Mouse (Mus musculus) ES-Bruce4 (cell line): Measurements from ENCODE around the gene Anp32a. TPM values are rescaled to one million over a fixed set of nuclear protein-coding genes. Genes with fewer than 3 reads are reported as not detected.

Experiments used
- H3K27ac ChIP-seq: 2 replicates; pipeline ENCODE4 v1.5.1; 2012; ENCODE audit warnings: low read length, inconsistent platforms; ENCODE audit not compliant: insufficient read depth
- H3K27me3 ChIP-seq: 2 replicates; pipeline ENCODE4 v1.6.1; 2012; ENCODE audit warnings: mild to moderate bottlenecking, low read length, inconsistent platforms; ENCODE audit not compliant: control insufficient read depth, poor library complexity, insufficient read depth, severe bottlenecking
- H3K36me3 ChIP-seq: 2 replicates; pipeline ENCODE4 v1.6.1; 2012; ENCODE audit warnings: inconsistent platforms, mild to moderate bottlenecking, low read length, moderate library complexity; ENCODE audit not compliant: control insufficient read depth, poor library complexity, insufficient read depth, severe bottlenecking
- H3K4me1 ChIP-seq: one replicate; pipeline ENCODE4 v1.8.1; 2011; ENCODE audit warnings: low read length; ENCODE audit not compliant: control insufficient read depth, insufficient read depth
- H3K4me3 ChIP-seq: 2 replicates; pipeline ENCODE4 v1.5.1; 2011; ENCODE audit warnings: low read depth, mild to moderate bottlenecking, low read length
- H3K9ac ChIP-seq: 2 replicates; pipeline ENCODE4 v1.6.1; 2012; ENCODE audit warnings: low read depth, mild to moderate bottlenecking, inconsistent platforms; ENCODE audit not compliant: poor library complexity, severe bottlenecking
- H3K9me3 ChIP-seq: replicated peaks from 2 replicates; pipeline ENCODE4 v1.6.1; 2012; ENCODE audit warnings: mild to moderate bottlenecking, low read length, inconsistent platforms; ENCODE audit not compliant: control insufficient read depth, poor library complexity, insufficient read depth, severe bottlenecking
- CTCF ChIP-seq: IDR thresholded peaks from one replicate; pipeline ENCODE4 v1.8.1; 2011; ENCODE audit warnings: low read depth, low read length
- EP300 ChIP-seq: IDR thresholded peaks from 2 replicates; pipeline ENCODE4 v1.6.1; 2011; ENCODE audit warnings: low read depth, low read length; ENCODE audit not compliant: insufficient read depth
- POLR2A ChIP-seq: IDR thresholded peaks from one replicate; pipeline ENCODE4 v1.8.1; 2011; ENCODE audit warnings: low read length; ENCODE audit not compliant: insufficient read depth
- polyA plus RNA-seq: library from polyadenylated mRNA; stranded (reverse); fragments of >200 nt; gene quantifications from 2 replicates; pipeline ENCODE4 v1.2.4, GENCODE M21; 2011; ENCODE audit warnings: low read depth; ENCODE audit not compliant: missing spikeins, insufficient read depth, insufficient read length

Gene Anp32a
- polyA plus RNA-seq, 1 experiment, result 779 TPM

DNA sequence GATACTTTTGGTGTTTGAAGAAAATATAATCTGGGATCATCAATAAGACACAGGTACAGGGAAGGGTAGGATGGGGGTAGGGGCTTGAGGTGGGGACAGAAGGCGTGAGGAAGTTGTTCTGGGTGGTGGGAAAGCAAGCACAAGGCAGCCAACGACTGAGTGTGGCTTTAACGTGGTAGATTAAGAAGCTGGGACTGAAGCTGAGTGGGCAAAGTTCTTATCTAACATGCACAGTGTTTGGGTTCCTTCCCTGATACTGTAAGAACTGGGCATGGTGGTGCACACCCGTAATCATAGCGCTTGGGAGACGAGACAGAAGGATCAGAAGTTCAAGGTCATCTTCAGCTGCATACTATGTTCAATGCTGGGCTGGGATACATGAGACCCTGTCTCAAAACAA, 44.0 kb downstream of the Anp32a start:
- Histone ChIP-seq H3K9ac (no peak overlapping the region), H3K9me3 (no peaks in the 10 kb centered on the region), H3K27me3 (no peaks in the 10 kb centered on the region), H3K4me1 (peaks cover 2% of the 10 kb centered on the region), H3K4me3 (no peak overlapping the region), H3K36me3 (no peaks in the 10 kb centered on the region), H3K27ac (no peak overlapping the region)
- TF ChIP-seq CTCF (no peak), EP300 (no peak), POLR2A (no peak)

DNA sequence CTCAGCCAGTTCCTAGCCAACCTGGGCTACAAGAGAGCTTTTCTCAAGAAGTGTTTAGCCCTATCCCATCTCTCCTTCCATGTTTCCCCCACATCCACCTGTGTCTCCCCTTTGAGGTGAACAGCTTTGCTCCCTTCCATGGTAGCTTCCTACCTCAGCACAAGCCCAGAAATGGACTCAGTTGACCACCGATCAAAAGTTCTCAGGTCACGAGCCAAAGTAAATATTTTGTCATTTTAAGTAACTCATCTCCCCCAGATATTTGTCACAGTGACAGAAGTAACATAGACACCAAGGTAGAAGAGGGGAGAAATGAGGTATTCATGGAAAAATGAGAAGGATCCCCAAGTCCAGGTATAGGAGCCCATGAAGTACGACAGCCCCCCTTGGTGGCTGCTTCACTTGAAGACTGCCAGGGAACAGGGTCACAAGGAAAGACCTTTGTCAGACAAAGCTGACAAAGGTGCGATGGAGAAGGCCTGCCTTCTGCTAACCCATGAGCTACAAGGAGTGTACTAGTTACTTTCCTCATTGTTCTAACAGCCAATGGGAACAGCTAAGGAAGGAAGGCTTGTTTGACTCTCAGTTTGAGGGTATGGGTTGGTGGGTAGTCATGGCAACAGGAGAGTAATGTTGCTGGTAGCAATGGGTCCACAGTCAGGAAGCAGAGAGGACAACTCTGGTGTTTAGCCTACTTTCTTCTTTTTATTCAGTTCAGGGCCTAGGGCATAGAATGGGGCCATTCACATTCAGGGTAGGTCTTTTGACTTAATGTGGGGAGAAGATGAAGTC, 44.8 kb downstream of the Anp32a start:
- Histone ChIP-seq H3K4me3 (no peak overlapping the region), H3K36me3 (no peaks in the 10 kb centered on the region), H3K9me3 (no peaks in the 10 kb centered on the region), H3K27me3 (no peaks in the 10 kb centered on the region), H3K27ac (no peak overlapping the region), H3K9ac (no peak overlapping the region), H3K4me1 (no peaks in the 10 kb centered on the region)
- TF ChIP-seq POLR2A (no peak), CTCF (no peak), EP300 (no peak)

DNA sequence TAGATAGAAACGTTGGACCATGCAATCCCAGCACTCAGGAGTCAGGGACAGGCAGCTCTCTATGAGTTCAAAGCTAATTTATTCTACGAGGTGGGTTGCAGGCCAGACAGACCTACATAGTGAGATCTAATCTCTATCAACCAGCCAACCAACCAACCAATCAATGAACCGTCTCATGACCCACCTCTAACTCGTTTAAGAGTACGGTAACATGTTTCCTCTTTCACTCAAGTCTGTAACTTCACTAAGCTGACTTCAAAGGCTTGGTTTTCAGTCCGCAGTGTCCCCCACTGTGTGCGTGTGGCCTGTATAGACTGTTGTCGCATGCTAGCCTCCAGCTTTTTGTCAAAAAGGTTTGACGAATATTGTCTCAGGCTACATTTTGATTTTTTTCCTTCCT, 48.6 kb downstream of the Anp32a start:
- H3K27ac ChIP-seq, result no peak overlapping the region
- H3K9me3 ChIP-seq, result no peaks in the 10 kb centered on the region
- no peak overlapping the region for H3K4me3 ChIP-seq
- H3K9ac ChIP-seq, result no peak overlapping the region
- no peaks in the 10 kb centered on the region for H3K27me3 ChIP-seq
- no peaks in the 10 kb centered on the region for H3K36me3 ChIP-seq
- no peaks in the 10 kb centered on the region for H3K4me1 ChIP-seq
- TF ChIP-seq CTCF (no peak), EP300 (no peak), POLR2A (no peak)

DNA sequence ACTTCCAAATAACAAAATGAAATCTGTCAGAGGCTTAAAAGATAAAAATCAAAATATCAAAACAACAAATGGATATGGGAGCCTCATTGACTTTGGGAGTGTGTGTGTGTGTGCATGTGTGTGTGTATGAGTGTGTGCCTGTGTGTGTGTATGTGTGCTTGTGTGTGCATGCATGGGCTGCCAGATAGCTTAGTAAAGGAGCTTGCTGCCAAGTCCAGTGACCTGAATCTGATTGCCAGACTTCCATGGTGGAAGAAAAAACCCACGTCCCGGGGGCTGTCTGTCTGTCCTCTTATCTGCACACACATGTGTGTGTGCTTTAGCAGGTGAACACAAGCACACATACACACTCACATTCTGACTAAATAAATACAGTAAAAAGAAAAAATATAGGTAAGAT, 52.4 kb downstream of the Anp32a start:
- Histone ChIP-seq H3K36me3 (no peaks in the 10 kb centered on the region), H3K4me3 (no peak overlapping the region), H3K9ac (no peak overlapping the region), H3K27ac (no peak overlapping the region), H3K9me3 (no peaks in the 10 kb centered on the region), H3K27me3 (no peaks in the 10 kb centered on the region), H3K4me1 (no peaks in the 10 kb centered on the region)
- no peak for TF ChIP-seq POLR2A
- TF ChIP-seq EP300, result no peak
- TF ChIP-seq CTCF, result no peak

DNA sequence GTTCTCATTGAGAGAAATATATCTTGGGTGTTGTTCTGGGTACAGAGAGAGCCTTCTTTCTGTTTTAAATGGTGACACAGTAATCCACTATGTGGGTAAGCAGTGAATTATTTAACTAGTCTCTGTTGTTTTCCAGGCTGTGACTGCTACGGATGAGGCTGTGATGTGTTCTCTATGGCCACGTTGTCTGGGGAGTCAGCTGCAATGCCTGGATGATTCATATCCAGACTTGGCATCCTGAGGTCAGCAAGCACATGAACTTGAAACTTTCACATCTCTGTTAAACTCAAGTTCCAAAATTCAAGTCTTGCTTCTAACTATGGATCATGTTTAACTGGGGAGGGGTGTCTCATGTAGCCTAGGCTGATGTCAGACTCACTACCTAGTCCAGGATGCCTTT, 53.1 kb downstream of the Anp32a start:
- TF ChIP-seq EP300, result no peak
- no peak for TF ChIP-seq CTCF
- TF ChIP-seq POLR2A, result no peak
- H3K9ac ChIP-seq, result no peak overlapping the region
- H3K4me1 ChIP-seq, result no peaks in the 10 kb centered on the region
- H3K36me3 ChIP-seq, result no peaks in the 10 kb centered on the region
- no peak overlapping the region for H3K27ac ChIP-seq
- no peaks in the 10 kb centered on the region for H3K9me3 ChIP-seq
- H3K27me3 ChIP-seq, result no peaks in the 10 kb centered on the region
- no peak overlapping the region for H3K4me3 ChIP-seq

DNA sequence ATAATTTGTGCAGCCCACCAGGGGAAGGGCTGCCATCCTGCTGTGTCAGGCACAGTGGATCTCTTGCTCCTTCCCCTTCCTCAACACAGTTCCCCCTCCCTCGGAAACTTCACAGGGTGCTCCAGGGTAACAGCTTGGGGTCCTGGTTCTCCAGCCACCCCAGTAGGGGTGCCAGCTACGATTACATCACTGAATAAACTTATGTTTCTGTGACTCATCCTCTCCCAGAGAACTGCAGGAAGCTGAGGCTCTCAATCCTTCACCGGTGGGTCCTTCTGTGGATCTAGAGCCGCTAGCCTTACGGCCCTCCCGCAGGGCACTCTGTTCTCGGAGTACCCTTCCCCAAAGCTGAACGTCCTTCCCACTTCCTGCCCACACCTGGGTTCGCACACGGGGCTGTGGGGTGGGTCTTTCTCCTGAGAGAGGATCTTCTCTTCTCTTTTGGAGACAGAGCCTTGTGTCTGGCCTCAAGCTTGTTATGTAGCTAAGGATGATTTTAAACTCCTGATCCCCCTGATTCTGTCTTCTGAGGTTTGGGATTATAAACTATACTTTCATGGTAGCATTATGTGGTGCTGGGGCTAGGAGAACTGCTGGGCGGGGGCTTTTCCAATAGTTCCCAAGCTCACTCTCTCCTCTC, 59.6 kb downstream of the Anp32a start:
- TF ChIP-seq CTCF (no peak), EP300 (no peak), POLR2A (no peak)
- no peak overlapping the region for H3K27ac ChIP-seq
- no peak overlapping the region for H3K4me3 ChIP-seq
- H3K9me3 ChIP-seq, result no peaks in the 10 kb centered on the region
- H3K4me1 ChIP-seq, result peaks cover 2% of the 10 kb centered on the region
- no peak overlapping the region for H3K9ac ChIP-seq
- no peaks in the 10 kb centered on the region for H3K36me3 ChIP-seq
- no peaks in the 10 kb centered on the region for H3K27me3 ChIP-seq
